Mouse (Mus musculus): ENCODE results near the gene Shprh. TPM values are rescaled to one million over a fixed set of nuclear protein-coding genes. Genes with fewer than 3 reads are reported as not detected.
"Not testable (repeated sequence)": the region's sequence is repeated elsewhere in the genome, so short reads cannot be mapped to it uniquely, and the experiment has no call there.

Shprh gene
- polyA plus RNA-seq, 2 experiments from 2014 or later, result 18.5 to 23.4 TPM

DNA sequence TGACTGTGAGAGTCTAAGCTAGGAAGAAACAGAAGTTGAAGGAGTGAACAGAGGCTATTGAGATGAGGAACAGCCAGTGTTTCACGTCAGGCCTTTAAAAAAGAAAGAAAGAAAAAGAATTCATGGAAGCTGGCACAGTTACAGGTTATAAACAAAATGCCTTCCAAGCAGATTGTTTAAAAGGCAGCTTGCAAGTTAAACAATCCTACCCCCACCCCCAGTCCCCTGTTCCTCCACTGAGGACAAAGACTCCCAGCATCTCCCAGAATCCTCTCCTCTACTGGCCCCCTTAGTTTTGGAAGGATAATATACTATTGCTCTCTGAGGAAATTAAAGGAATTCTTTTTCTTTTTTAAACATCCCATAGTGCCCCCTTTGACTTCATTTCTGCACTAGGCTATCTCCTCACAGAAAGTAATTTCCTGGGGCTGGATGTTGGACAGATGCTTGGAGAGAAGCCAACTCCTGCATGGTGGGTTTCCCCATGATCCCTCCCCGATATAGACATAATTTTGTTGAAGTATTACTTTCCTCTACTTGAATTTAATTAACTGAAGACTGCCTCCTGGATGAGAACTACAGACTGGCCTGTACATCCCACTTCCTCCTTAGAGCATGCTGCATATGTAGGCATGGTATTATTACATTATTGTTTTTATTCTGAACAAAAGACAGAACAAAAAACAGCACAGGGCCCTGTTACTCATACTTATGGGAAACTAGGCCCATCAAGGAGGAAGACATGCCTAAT lies 101.2 kb downstream of the Shprh start:
- no peak for ATAC-seq

DNA sequence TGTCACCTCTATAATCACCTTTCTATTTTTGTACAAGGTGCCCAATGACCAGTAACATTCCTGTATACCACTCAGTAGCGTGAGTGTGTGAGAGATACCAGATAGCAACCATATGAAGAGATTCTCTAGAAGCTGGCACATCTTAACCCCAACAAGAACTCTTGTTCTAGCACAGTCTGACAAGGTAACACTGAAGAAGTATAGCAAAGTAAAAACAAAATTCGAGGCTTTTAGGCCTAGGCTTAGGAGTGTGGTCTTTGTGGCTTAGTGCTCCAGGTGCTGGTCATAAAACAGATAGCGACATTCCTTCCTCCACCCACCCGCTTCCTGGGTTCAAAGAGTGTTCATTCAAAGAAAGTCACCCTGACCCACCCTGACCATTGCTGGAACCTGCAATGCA lies 104.4 kb downstream of the Shprh start:
- ATAC-seq, result not testable (repeated sequence)

DNA sequence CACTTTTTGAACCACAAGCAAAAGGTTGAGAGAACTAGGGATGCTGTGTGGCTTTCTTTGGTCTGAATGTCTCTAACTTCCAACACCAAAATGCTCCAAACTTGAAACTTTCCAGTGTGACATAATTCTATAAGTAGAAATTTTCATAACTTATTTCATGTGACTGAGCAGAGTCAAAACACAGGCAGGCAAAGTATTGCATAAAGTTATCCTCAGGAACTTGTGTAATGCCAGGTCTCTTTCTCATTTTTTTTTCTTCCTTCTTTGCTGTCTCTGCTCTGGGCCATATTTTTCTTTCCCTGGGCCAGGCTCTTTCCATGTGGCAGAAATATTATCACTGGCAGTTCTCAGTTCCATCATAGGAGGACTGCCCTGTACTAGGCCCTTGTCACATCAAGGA lies 110.9 kb downstream of the Shprh start:
- no peak for ATAC-seq

DNA sequence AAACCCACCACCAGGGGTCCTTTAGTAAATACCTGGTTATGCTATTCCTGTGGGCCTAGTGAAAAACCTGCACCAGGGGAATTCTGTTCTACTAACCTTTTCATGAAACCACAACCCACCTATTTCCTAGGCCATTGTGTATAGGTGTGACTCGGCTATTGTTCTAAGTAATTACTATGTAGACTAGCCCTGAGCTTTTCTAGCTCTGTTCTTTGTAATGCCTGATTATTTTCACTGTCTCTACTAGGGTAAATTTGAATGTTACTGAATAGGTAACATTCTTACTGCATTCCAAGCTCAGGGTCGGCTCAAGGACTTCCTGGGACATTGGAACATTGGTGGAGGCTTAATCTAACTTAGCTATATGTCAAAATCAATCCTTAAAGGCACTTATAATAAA lies 113.1 kb downstream of the Shprh start:
- not testable (repeated sequence) for ATAC-seq

GRCm38 (mm10) chr10:11263795-11264194 lies 114.6 kb downstream of the Shprh start:
- ATAC-seq, result not testable (repeated sequence)

Other genes starting within 250 kb of the Shprh start
- gene Grm1, start 67.1 kb upstream of the Shprh start, polyA plus RNA-seq (2017; shearing (Covaris generic)), result not detected
- 1 to 10 TPM; 1.2 to 1.6 TPM for gene Fbxo30, start 131.9 kb downstream of the Shprh start, polyA plus RNA-seq (2017; shearing (Covaris generic))
- not detected for gene Epm2a, start 194.0 kb downstream of the Shprh start, polyA plus RNA-seq (2017; shearing (Covaris generic))

Measured in CD4-positive, CD25-positive, alpha-beta regulatory T cell, adult 4 months (primary cell).